Mouse (Mus musculus) heart, postnatal 0 days (tissue): Measurements from ENCODE around the gene Tex101.

ENCODE experiments used
- CTCF ChIP-seq: IDR thresholded peaks from 2 replicates; pipeline ENCODE4 v1.5.1; 2016; ENCODE audit warnings: antibody characterized with exemption, control low read depth, low read depth
- EP300 ChIP-seq: IDR thresholded peaks from 2 replicates; pipeline ENCODE4 v1.6.1; 2016; ENCODE audit warnings: antibody characterized with exemption, low read depth

DNA sequence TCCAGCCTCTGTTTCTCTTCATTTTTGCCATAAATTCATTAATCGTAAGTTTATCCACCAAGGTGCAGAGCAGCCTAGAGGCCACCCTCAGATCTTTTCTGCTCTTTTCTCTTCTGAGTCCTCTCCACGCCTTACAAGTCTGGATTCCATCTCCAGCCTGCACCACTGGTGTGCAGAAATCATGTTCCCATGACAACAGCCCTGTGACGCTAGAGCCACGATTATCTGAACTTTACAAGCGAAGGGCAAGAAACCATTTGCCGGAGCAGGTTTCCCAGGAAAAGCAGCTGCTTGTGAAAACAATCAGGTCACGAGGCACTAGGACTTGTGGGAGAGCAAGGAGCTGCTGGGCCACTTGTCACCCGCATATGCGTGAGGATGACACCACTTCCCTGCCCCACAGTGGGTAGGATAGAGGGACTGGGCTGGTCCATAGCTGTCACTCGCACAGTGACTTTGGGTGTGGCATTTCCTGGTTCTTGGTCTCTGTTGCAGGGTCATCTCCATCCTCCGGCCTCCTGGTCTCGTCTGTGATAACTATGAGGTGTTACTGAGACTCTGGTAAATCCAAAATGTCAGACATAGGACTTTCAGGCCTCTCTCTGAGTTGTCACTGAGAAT lies 16.6 kb downstream of the Tex101 start:
- TF ChIP-seq CTCF (no peak), EP300 (no peak)
